Mouse (Mus musculus) stomach, embryonic 15.5 days (tissue): ENCODE data around the gene St7l. TPM values are rescaled to one million over a fixed set of nuclear protein-coding genes. Genes with fewer than 3 reads are reported as not detected.

ENCODE experiments used
- ATAC-seq: fragments of 200-750 bp; cut with Nextera tagmentation; 2 replicates; pipeline ENCODE4 v1.8.0; 2017; ENCODE audit warnings: low read depth, moderate number of reproducible peaks, moderate TSS enrichment; ENCODE audit not compliant: insufficient read depth, low FRiP score
- H3K27ac ChIP-seq: fragments of 300-500 bp; sonication (generic); 2 replicates; pipeline ENCODE4 v1.5.1; 2015; ENCODE audit warnings: mild to moderate bottlenecking, inconsistent platforms
- H3K27me3 ChIP-seq: fragments of 300-500 bp; sonication (generic); replicated peaks from 2 replicates; pipeline ENCODE4 v1.6.1; 2015; ENCODE audit warnings: inconsistent platforms
- H3K36me3 ChIP-seq: fragments of 300-500 bp; sonication (generic); 2 replicates; pipeline ENCODE4 v1.6.1; 2015; ENCODE audit warnings: inconsistent platforms
- H3K4me1 ChIP-seq: fragments of 300-500 bp; sonication (generic); 2 replicates; pipeline ENCODE4 v1.6.1; 2015; ENCODE audit warnings: inconsistent platforms
- H3K4me2 ChIP-seq: fragments of 300-500 bp; sonication (generic); 2 replicates; pipeline ENCODE4 v1.6.1; 2015; ENCODE audit warnings: mild to moderate bottlenecking, inconsistent platforms
- H3K4me3 ChIP-seq: fragments of 300-500 bp; sonication (generic); replicated peaks from 2 replicates; pipeline ENCODE4 v1.5.1; 2015; ENCODE audit warnings: inconsistent platforms
- H3K9ac ChIP-seq: fragments of 300-500 bp; sonication (generic); 2 replicates; pipeline ENCODE4 v1.6.1; 2015; ENCODE audit warnings: inconsistent platforms
- H3K9me3 ChIP-seq: fragments of 300-500 bp; sonication (generic); 2 replicates; pipeline ENCODE4 v1.6.1; 2016; ENCODE audit warnings: inconsistent platforms
- WGBS: fragments of 180-500 bp; shearing (Covaris S2); methylation state at CpG from one replicate; pipeline ENCODE4 v1.1.7; 2015; 5-methylcytosine and 5-hydroxymethylcytosine counted together
- polyA plus RNA-seq: library from polyadenylated mRNA; unstranded; fragments of >200 nt; fragmentation: Nextera tagmentation; extraction: Ambion mirVana; gene quantifications from 2 replicates; pipeline ENCODE4 v1.2.1, GENCODE M21; 2015

St7l gene
- polyA plus RNA-seq, 1 experiment from 2014 or later: 34.4 TPM

GRCm38 (mm10) chr3:104905389-104905788, 41.6 kb downstream of the St7l start:
- no peak overlapping the region for H3K4me3 ChIP-seq
- H3K4me2 ChIP-seq: no peak overlapping the region
- no peak for ATAC-seq
- no peaks in the 10 kb centered on the region for H3K27me3 ChIP-seq
- no peak overlapping the region for H3K9ac ChIP-seq
- no peaks in the 10 kb centered on the region for H3K4me1 ChIP-seq
- 90% methylated on average over 4 of the region's 4 CpGs for WGBS
- H3K9me3 ChIP-seq: no peaks in the 10 kb centered on the region
- no peak overlapping the region for H3K27ac ChIP-seq
- H3K36me3 ChIP-seq: 0 out of 2 replicates have a peak, but pooled peaks cover 2% of the 10 kb centered on the region

- no peaks in the 10 kb centered on the region for H3K4me1 ChIP-seq
- H3K27ac ChIP-seq: no peak overlapping the region
- H3K4me3 ChIP-seq: no peak overlapping the region
- H3K9me3 ChIP-seq: no peaks in the 10 kb centered on the region
- 0 out of 2 replicates have a peak, but pooled peaks cover 2% of the 10 kb centered on the region for H3K36me3 ChIP-seq
- H3K4me2 ChIP-seq: no peak overlapping the region
- no peaks in the 10 kb centered on the region for H3K27me3 ChIP-seq
- WGBS: 85% methylated on average over 3 of the region's 3 CpGs
- no peak for ATAC-seq
- no peak overlapping the region for H3K9ac ChIP-seq
Observed at GRCm38 (mm10) chr3:104906007-104906406, 42.2 kb downstream of the St7l start.

- Histone ChIP-seq H3K4me3 (no peak overlapping the region), H3K9me3 (no peaks in the 10 kb centered on the region), H3K27ac (no peak overlapping the region), H3K4me2 (no peak overlapping the region), H3K4me1 (no peaks in the 10 kb centered on the region), H3K9ac (no peak overlapping the region), H3K36me3 (0 out of 2 replicates have a peak, but pooled peaks cover 2% of the 10 kb centered on the region), H3K27me3 (no peaks in the 10 kb centered on the region)
- WGBS: 90% methylated on average over 6 of the region's 6 CpGs
- ATAC-seq: no peak
Observed at GRCm38 (mm10) chr3:104909195-104909594, 45.4 kb downstream of the St7l start.

- Histone ChIP-seq H3K27ac (no peak overlapping the region), H3K36me3 (peaks cover 6% of the 10 kb centered on the region; the same call in 1 of the 2 replicates), H3K4me3 (no peak overlapping the region), H3K4me2 (no peak overlapping the region), H3K27me3 (no peaks in the 10 kb centered on the region), H3K9me3 (no peaks in the 10 kb centered on the region), H3K4me1 (no peaks in the 10 kb centered on the region), H3K9ac (no peak overlapping the region)
- 35% methylated on average over 3 of the region's 3 CpGs for WGBS
- no peak for ATAC-seq
Observed at GRCm38 (mm10) chr3:104914986-104915385, 51.2 kb downstream of the St7l start.

- peaks cover 7% of the 10 kb centered on the region; the same call in 1 of the 2 replicates for H3K36me3 ChIP-seq
- 95% methylated on average over 6 of the region's 6 CpGs for WGBS
Observed at GRCm38 (mm10) chr3:104929385-104929784, 65.6 kb downstream of the St7l start.

GRCm38 (mm10) chr3:104937728-104938305, 74.0 kb downstream of the St7l start:
- no peaks in the 10 kb centered on the region for H3K9me3 ChIP-seq
- WGBS: 78% methylated on average over 2 of the region's 2 CpGs
- H3K4me3 ChIP-seq: no peak overlapping the region
- no peak overlapping the region for H3K9ac ChIP-seq
- peak; percentile 22; the same call in 1 of the 2 replicates for ATAC-seq
- no peaks in the 10 kb centered on the region for H3K36me3 ChIP-seq
- no peak overlapping the region for H3K27ac ChIP-seq
- H3K4me1 ChIP-seq: no peaks in the 10 kb centered on the region
- no peaks in the 10 kb centered on the region for H3K27me3 ChIP-seq
- H3K4me2 ChIP-seq: no peak overlapping the region

More at GRCm38 (mm10) chr3:104929385-104929784, 65.6 kb downstream of the St7l start:
- no peaks in the 10 kb centered on the region for H3K4me1 ChIP-seq
- H3K4me2 ChIP-seq: no peak overlapping the region
- no peaks in the 10 kb centered on the region for H3K9me3 ChIP-seq
- H3K27me3 ChIP-seq: no peaks in the 10 kb centered on the region
- no peak overlapping the region for H3K27ac ChIP-seq
- no peak for ATAC-seq
- H3K9ac ChIP-seq: no peak overlapping the region
- H3K4me3 ChIP-seq: no peak overlapping the region

- WGBS: 50% methylated on average over 4 of the region's 4 CpGs
- no peak overlapping the region for H3K4me3 ChIP-seq
- no peaks in the 10 kb centered on the region for H3K27me3 ChIP-seq
- no peaks in the 10 kb centered on the region for H3K9me3 ChIP-seq
- H3K4me2 ChIP-seq: no peak overlapping the region
- no peak for ATAC-seq
- no peaks in the 10 kb centered on the region for H3K36me3 ChIP-seq
- 0 out of 2 replicates have a peak, but pooled peaks cover 3% of the 10 kb centered on the region for H3K4me1 ChIP-seq
- no peak overlapping the region for H3K9ac ChIP-seq
- H3K27ac ChIP-seq: no peak overlapping the region
Observed at GRCm38 (mm10) chr3:104938327-104938726, 74.5 kb downstream of the St7l start.

GRCm38 (mm10) chr3:104940691-104941090, 76.9 kb downstream of the St7l start:
- ATAC-seq: no peak
- WGBS: 33% methylated on average over 6 of the region's 6 CpGs
- H3K4me3 ChIP-seq: no peak overlapping the region
- no peak overlapping the region for H3K9ac ChIP-seq
- no peaks in the 10 kb centered on the region for H3K27me3 ChIP-seq
- H3K4me1 ChIP-seq: peaks cover 12% of the 10 kb centered on the region; the same call in 1 of the 2 replicates
- no peaks in the 10 kb centered on the region for H3K36me3 ChIP-seq
- no peak overlapping the region for H3K27ac ChIP-seq
- H3K9me3 ChIP-seq: no peaks in the 10 kb centered on the region
- H3K4me2 ChIP-seq: no peak overlapping the region

GRCm38 (mm10) chr3:104942682-104943081, 78.9 kb downstream of the St7l start:
- Histone ChIP-seq H3K4me3 (no peak overlapping the region), H3K9me3 (no peaks in the 10 kb centered on the region), H3K4me2 (no peak overlapping the region), H3K9ac (no peak overlapping the region), H3K36me3 (no peaks in the 10 kb centered on the region), H3K27ac (no peak overlapping the region), H3K4me1 (peaks cover 12% of the 10 kb centered on the region; the same call in 1 of the 2 replicates), H3K27me3 (no peaks in the 10 kb centered on the region)
- WGBS: 53% methylated on average over 5 of the region's 5 CpGs
- ATAC-seq: no peak

- Histone ChIP-seq H3K36me3 (no peaks in the 10 kb centered on the region), H3K9me3 (no peaks in the 10 kb centered on the region), H3K27ac (no peak overlapping the region), H3K4me3 (no peak overlapping the region), H3K4me1 (peaks cover 12% of the 10 kb centered on the region; the same call in 1 of the 2 replicates), H3K9ac (no peak overlapping the region), H3K4me2 (no peak overlapping the region), H3K27me3 (no peaks in the 10 kb centered on the region)
- 50% methylated on average over 8 of the region's 8 CpGs for WGBS
- peak; percentile 37; the same call in 1 of the 2 replicates for ATAC-seq
Observed at GRCm38 (mm10) chr3:104943333-104943732, 79.5 kb downstream of the St7l start.

GRCm38 (mm10) chr3:104944894-104945293, 81.1 kb downstream of the St7l start:
- H3K36me3 ChIP-seq: no peaks in the 10 kb centered on the region
- no peaks in the 10 kb centered on the region for H3K27me3 ChIP-seq
- no peak overlapping the region for H3K4me3 ChIP-seq
- 52% methylated on average over 9 of the region's 9 CpGs for WGBS
- H3K27ac ChIP-seq: peak overlapping the region; percentile 26; the same call in 1 of the 2 replicates
- ATAC-seq: no peak
- H3K4me2 ChIP-seq: no peak overlapping the region
- H3K9ac ChIP-seq: no peak overlapping the region
- H3K9me3 ChIP-seq: no peaks in the 10 kb centered on the region
- peaks cover 12% of the 10 kb centered on the region; the same call in 1 of the 2 replicates for H3K4me1 ChIP-seq

GRCm38 (mm10) chr3:104950926-104951325, 87.1 kb downstream of the St7l start:
- 93% methylated on average over 12 of the region's 12 CpGs for WGBS
- Histone ChIP-seq H3K4me2 (no peak overlapping the region), H3K4me1 (no peaks in the 10 kb centered on the region; the same call in 1 of the 2 replicates), H3K4me3 (no peak overlapping the region), H3K27ac (no peak overlapping the region), H3K27me3 (no peaks in the 10 kb centered on the region), H3K9me3 (no peaks in the 10 kb centered on the region), H3K9ac (no peak overlapping the region), H3K36me3 (peaks cover 2% of the 10 kb centered on the region; the same call in 1 of the 2 replicates)
- ATAC-seq: no peak
